Mouse (Mus musculus) T-helper 17 cell (primary cell): ENCODE measurements around the gene Dip2b.

Source experiments
- in situ Hi-C, 2 experiments: fragments of 300-600 bp; cut with MboI, MseI; formaldehyde crosslinking; loops; 1 replicate in 1 of 2; 2 replicates in 1 of 2; pipeline ENCODE4 v1.15.1; 2025; ENCODE audit warnings: high pct_unique_total_duplicates in 2 of 2

Gene Dip2b

DNA sequence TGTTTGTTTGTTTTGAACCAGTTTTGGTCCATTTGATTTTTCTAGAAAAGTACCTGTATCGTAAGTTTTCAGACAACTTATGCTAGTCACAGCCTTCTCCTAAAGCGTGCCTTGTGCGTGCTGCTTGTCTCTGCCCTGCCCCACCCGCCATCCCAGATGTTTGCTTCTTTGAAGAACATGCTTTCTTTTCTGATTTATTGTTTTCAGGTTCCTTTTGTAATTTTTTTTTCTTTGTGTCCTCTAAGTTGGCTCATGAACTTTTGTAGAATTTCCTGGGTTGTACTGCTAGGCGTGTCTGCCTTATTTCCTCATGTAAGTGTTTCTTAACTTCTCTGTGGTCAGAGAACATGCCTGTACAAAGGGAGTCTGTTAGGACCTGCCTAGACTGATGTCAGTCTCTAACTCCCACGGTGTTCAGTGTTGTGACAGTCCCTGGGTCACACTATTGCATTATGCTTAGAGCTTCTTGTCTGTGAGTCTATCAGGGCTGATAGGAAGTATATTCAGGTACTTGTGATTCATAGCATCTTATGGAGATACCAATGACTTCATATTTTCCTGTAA lies 80.8 kb downstream of the Dip2b start:
- in situ Hi-C loops: no loop called here

DNA sequence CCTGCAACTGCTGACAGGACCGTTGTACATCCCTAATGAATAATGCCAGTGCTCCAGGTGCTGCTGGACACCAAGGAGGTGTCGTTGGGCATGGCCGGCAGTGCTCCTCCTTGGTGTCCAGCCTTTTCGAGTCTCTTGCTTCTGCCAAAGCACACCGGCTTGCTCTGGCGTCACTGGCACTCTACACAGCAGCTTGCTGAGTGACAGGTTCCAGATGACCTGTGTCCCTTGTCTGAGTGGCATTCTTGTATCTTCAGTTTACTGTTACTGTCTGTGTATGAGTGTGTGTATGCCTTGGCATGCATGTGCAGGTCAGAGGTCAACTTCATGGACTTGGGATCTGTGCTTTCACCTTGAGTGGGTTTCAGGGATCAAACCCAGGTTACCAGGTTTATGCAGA lies 83.0 kb downstream of the Dip2b start:
- in situ Hi-C loops: loop anchor here in 1 of 2 experiments (5.0 kb wide), 1 partner anchor 51 kb away; no protein-coding TSS in a partner anchor

DNA sequence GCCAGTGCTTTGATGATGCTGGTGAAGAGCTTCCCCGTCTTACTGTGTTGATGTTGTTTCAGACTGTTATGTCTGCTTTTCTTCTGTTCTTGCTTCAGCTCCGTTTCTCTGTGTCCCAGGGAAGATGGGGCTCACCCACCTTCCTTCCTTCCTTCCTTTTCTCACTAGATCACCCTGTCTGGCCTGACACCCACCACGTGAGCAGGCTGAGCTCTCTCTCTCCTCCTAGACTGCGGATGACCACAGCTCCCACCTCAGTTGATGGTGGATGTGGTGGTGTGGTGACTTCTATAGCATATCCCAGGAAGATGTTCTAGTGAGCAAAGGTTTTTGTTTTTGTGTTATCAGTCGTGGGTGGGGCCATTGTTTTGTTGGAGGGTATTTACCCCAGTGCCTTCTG lies 85.4 kb downstream of the Dip2b start:
- in situ Hi-C loops: loop anchor here in 1 of 2 experiments (5.0 kb wide), 1 partner anchor 48 kb away; no protein-coding TSS in a partner anchor

DNA sequence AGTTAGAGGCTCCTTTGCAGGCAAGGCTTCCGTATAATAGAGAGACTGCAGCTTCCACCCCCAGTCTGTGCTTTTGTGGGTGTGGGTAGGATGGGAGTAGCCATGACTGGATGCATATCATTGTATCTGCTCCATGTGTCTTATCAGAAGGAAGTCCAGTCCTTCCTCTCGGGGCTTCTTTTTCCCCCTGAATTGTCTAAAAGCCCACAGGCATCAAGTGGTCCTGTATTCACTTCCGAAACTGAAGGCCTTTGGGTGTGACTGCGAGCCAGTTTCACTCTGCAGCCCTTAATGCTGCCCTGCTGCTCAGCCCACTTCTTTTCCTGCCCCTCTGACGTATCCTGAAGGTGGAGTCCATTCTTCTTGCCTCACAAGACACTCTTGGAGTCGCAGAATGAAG lies 86.8 kb downstream of the Dip2b start:
- in situ Hi-C loops: loop anchor here (5.0 kb wide), 1 partner anchor 88 kb away; the partner anchor contains the start of gene Dip2b (in 2 of the 2)

DNA sequence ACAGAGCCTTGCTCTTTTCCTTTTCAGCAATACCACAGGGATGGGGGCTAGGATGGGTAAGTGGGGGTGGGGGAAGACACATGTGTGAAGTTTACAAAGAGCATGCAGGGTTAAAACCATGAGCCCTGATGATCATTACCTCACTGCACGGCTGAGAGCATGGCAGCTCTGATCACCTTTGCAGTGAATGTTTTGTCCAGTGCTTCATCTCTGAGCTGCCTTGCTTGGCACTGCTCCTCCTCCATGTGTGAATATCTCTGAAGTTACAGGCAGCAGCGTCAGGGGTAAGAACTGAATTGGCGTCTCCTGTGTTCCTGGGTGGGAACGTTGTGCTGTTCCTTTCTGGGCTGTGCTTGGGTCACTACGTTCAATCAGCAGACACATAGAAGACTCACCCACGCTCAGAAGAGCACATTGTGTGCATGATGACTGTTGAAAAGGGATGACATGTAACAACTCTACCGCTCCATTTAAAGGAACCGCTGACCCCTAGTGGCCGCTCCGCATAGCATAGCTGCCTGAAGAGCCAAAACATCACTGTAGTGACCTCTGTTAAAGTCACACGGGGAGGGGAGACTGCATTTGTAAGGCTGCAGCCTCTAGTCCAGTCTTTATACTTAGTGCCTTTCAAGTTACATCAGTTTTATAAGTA lies 88.1 kb downstream of the Dip2b start:
- in situ Hi-C loops: loop anchor here (5.0 kb wide), 1 partner anchor 89 kb away; the partner anchor contains the start of gene Dip2b (in 2 of the 2)

DNA sequence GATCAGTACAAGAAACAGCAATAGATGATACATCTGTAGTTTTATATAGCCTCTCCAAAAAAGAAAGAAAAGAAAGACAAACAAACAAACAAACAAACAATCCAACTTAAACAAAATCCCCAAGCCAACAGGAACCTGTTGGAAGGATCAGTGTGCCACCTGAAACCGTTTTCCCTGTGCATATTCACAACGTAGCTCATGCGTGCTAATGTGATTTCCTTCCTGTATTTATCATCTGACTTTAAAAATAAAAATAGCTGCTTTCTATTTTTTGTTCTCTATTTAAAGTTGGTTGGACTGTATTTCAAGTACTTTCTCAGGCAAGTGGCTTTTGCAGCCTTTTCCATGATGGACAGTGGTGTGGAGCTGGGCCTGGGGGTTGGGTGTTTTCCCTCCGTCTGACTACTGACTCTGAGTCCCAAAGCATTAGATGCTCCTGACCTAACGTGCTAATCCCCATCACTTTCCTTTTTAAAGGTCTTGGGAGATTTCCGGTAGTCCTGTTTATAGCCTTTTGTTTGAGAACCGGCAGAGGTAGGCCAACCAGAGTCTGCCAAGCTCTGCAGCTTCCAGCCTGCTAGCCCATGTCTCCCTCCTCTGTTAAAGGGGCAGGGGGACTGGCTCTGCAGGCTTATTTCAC lies 90.8 kb downstream of the Dip2b start:
- in situ Hi-C loops: loop anchor here (5.0 kb wide), 1 partner anchor 92 kb away; the partner anchor contains the start of gene Dip2b (in 2 of the 2)

DNA sequence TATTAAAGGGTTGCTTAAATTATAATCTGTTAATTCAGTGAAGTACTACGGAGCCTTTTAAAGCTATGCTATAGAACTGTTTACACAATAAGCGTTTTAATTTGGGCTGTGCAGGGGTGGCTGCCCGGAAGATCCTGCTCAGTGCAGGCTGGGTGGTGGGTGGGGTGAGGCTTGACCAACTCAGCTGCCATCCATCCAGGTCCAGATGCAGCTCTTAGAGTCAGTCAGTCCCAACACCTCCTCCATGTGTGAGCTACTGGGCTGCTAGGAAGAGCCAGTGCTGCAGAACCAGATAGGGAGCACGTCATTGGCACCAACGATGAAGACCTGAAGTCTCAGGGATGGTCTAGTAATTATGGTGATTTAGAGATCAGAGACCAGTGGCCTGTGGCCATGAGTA lies 101.2 kb downstream of the Dip2b start:
- in situ Hi-C loops: loop anchor here in 1 of 2 experiments (10.0 kb wide), 1 partner anchor 625 kb away; no protein-coding TSS in a partner anchor

DNA sequence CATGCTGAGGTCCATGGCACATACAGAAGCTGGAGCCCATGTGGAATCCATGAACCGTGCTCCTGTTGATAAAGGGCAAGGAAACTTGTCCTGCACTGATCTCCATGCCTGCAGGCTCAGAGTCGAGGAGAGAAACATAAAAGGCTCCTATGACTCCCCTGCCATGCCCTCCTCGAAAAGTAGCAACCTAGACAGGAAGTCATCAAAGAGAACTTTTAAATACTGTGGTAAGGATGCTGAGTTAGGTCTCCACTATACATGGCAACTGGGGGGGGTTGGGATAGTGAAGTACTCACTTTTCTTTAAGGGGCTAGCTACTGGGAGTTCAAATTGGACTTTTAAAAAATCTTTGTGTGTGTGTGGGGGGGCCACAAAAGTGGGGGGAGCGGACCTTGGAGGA lies 102.0 kb downstream of the Dip2b start:
- in situ Hi-C loops: loop anchor here in 1 of 2 experiments (10.0 kb wide), 1 partner anchor 626 kb away; no protein-coding TSS in a partner anchor

DNA sequence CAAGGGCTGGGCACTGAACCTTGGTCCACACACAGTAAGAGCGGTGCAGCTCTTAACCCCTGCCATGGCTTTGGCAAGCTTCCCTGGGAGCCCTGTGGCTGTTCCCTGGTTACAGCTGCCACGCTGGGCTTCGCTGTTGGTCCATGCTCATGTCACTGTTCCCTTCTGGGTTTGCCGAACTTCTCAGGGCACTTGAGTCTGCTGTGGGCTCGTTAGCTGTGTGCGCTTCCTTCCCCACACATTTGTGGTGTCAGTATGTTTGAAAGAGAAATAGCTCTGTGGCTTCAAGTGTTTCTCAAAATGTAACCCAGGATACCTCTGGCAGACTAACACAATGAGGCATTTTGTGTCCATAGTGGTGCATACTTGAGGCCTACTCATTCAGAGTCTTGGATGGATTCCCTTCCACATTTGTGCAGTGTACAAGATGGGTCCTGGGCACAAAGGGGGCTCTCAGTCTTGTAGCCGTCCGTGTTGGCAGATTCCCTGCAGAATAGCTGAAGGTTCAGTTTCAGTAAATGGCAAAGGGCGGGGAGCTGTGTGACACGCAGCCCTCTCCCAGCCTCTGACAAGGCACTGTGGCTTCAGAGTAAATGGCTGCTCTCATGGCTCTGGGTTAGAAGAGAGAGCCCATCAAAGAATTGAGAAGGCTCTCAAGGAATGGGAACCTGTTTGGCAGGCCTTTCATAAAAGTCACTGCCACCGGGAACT lies 104.8 kb downstream of the Dip2b start:
- in situ Hi-C loops: loop anchor here in 1 of 2 experiments (10.0 kb wide), 1 partner anchor 628 kb away; no protein-coding TSS in a partner anchor

DNA sequence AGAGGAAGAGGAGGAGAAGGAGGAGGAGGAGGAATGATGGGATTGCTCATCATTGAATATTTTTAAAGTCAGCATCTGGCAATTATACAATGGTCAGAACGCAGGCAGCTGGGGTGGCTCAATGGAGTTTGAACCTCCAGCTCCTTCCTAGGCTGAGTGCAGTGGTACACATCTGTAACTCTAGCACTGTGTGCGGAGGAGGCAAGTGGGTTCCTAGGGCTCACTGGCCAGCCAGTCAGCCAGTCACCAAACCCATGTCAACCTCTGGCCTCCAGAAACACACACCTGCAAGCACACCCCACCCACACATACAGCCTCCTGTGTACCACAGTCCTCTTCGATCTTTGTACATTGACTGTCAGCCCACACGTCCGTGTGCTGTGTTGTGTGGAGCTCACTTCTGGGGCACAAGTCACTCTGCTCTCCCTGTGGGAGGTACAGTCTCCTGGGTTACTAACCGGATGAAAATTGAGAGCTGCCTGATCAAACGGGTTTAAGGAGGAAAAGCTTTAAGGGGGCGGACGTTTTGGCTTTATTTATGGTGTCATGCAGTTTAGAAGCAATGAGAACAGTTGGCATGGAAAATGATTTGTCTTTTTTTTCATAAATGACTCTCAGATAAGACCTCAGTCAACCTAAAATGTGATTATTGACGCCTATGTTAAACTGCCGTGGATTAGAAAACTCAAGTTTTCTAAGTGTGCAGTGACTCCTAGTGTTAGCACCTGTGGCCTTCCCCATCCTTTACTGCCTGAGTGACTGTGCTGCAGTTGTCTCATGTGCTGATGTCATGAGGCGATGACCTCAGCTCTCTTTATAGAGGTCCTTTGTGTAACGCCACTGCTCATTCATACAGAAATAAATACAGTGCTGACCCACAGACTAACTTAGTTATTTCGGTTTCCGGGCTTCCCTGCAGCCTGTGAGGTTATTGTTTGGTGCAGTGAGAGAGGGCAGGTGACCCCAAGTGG lies 106.7 kb downstream of the Dip2b start:
- in situ Hi-C loops: loop anchor here in 1 of 2 experiments (10.0 kb wide), 1 partner anchor 630 kb away; no protein-coding TSS in a partner anchor

DNA sequence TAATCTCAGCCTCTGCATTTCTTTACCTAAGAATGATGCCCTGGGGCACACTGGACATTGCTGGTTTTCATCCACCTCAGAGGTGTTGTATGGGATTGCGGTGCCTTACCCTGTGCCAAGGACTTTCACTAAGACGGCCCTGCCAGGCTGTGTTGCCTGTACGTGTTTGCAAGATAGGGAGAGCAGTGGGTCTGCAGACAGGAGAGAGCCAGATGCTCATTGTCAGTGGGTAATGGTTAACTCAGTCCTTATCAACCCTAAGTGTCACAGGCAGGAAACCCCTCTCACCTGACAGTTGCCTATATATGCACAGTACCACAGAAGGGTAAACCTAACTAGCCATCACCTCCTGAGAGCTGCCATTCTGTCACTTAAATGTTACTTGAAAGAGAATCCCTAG lies 107.5 kb downstream of the Dip2b start:
- in situ Hi-C loops: loop anchor here in 1 of 2 experiments (10.0 kb wide), 1 partner anchor 631 kb away; no protein-coding TSS in a partner anchor

DNA sequence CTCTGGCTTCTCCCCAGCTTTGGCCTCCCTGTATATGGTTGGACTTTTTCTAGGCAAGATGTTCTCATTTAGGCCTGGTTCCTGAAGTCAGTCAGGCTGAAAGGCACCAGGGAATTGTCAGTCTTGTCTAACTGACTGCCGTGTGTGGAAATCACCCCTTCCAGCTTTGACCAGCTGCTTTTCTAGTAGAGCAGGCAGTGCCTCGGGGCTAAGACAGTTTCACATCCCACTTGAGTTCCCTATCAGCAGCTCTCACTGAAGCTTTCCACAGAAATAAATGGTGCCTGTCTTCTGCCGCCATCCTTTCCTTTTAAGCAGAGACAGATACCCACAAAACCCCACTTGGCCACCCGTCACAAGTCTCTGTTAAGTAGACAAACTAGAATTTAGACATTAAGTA lies 112.1 kb downstream of the Dip2b start:
- in situ Hi-C loops: no loop called here

DNA sequence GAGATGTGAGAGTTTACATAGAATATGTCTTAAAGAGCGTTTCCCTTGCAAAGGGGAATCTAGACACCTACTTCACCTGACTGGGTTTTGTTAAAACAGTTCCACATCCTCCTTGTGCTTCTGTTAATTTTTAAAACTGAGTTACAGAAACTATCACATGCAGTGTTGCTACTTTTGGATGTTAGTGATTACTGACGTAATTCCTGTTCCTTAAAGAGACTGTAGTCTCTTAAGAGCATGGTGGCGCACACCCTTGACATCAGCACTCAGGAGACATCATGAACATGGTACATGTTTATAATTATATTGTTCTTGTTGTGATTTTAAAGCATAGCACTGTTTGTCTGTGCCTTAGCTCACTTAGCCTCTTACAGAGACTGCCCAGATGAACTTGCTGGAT lies 113.9 kb downstream of the Dip2b start:
- in situ Hi-C loops: no loop called here

DNA sequence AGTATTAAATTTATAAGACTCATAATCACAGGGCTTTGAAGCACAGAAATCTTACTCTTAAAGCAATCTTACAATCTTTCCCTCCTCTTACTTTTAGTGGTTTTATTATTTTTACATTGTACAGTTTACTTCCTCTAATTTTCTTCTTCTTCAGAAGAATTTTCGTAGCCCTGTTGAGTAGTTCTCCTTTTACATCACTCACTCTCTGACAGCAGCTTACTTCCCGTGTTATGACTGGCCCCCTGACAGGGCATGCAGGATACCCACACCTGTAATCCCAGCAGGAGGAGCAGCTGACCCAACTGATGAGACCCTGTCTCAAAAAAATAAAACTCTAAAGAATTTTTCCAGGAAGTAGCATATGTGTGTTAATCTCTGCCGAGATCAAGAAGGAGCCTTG lies 114.6 kb downstream of the Dip2b start:
- in situ Hi-C loops: no loop called here

DNA sequence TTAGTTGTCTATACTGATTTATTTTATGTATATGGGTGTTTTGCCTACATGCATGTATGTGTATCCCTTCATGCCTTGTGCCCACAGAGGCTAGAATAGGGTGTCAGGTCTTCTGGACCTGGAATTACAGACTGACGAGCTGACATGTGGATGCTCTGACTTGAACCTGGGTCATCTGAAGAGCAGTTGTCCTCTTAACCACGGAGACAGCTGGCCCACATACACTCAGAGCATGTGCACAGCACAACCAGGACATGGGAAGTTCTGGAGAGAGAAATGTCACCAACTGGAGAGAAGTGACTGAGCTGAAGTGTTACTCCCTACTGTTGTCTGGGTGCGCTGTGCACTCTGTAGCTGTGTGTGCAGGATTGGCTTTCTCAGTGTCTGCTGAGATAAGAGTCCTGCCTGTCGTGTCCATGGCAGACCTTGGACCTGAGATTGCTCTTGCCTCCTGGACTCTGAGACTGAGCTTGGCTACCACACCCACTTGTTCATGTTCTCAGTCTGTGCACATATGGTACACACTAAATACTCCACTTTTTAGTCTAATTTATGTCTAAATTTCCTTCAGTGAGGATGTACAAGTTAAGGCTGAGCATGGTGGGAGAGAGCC lies 117.7 kb downstream of the Dip2b start:
- in situ Hi-C loops: no loop called here

DNA sequence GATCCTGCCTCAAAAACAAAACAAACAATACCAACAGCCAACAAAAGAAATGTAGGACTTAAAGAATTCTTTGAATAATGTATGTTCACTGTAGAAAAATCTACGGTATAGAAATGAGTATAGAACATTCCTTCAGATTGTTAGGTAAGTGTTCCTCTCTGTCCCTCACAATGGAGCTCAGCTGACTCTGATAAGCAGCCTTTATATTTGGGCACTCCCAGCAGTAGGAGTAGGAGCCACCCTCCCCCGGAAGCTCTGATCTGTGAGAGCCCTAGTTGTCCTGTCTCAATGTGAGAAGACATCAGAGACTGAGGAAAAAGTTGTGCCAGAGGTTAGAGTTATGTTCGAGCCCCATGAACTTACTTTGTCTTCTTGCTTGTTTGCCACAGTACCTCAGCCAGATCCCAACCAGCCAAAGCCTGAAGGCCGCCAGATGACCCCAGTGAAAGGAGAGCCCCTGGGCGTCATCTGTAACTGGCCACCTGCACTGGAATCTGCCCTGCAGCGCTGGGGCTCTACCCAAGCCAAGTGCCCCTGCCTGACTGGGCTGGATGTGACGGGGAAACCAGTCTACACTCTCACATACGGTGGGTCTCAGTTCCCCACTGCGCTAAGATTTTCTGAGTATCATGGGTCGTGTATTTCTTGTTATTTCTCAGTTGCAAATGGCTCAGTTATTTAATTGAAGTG lies 118.5 kb downstream of the Dip2b start:
- in situ Hi-C loops: no loop called here

DNA sequence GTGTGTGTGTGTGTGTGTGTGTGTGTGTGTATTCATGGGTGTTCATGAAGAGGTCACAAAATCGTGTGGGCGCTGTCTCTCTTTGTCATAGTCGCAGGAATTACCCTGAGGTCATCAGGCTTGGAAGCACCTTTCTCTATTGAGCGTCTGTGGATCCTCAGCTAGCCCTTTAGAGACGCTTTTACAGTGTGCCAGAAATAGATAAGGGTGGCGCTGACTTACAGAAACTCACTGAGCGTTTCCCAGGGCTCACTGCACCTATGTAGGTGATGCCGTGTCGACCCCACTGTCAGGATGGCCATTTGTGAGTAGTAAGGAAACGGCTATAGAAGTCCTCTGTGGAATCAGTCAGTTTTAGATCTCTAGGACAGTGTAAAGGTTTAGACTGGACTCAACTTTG lies 120.5 kb downstream of the Dip2b start:
- in situ Hi-C loops: no loop called here

DNA sequence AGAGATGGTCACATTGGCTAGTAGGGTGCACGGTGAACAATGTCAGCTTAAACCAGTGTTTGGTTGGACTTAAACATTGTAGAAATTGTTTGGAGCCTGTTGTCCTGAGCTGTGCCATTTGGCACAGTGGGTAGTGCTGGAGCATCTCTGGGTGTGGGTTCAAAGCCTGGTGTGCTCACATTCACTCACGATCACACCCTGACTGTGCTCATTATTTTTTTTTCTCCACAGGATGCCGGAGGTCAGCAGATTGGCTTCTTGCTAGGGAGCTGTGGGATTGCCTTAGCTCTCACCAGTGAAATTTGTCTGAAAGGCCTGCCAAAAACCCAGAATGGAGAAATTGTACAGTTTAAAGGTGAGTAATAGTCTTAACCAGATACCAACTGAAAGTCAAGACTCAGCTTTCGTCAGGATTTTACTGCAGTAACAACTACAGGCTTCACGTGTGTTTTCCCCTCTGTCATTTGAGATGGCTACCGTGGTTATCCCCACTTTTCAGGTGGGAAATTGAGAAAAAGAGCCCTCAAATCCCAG lies 123.3 kb downstream of the Dip2b start:
- in situ Hi-C loops: no loop called here

DNA sequence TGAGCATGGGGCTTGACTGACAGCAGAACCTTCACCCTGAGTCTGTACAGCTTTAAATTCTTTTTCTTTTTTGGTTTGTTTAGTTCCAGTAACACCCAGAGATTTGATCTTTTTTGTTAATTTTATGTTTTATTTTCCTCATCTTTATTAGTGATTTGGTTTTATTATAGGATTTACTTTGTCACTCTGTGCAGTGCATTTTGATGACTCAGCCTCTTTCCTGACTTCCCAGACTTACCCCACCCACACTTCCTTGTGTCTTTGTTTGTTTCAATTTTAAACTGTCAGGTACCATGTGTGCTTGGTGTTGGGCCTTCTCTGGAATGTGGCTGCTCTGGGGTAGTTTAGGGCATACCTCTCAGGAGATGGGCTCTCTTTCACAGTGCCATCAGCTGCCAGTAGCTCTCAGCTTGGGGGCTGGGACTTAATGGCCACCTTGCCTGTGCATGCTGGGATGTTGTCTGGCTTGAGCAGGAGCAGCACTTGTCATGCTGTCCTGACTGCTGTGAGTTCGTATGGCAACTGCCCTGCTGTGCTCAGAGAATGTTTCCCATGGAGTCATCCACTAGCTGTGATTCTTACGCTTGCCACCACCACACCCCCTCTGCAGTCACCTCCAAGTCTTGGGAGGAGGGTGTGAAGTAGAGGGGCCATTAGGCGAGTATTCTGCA lies 125.1 kb downstream of the Dip2b start:
- in situ Hi-C loops: no loop called here
